Mouse (Mus musculus): Measurements from ENCODE around the gene Tmem121b. TPM values are rescaled to one million over a fixed set of nuclear protein-coding genes. Genes with fewer than 3 reads are reported as not detected.

Gene Tmem121b
- polyA plus RNA-seq, 1 experiment, result not detected

DNA sequence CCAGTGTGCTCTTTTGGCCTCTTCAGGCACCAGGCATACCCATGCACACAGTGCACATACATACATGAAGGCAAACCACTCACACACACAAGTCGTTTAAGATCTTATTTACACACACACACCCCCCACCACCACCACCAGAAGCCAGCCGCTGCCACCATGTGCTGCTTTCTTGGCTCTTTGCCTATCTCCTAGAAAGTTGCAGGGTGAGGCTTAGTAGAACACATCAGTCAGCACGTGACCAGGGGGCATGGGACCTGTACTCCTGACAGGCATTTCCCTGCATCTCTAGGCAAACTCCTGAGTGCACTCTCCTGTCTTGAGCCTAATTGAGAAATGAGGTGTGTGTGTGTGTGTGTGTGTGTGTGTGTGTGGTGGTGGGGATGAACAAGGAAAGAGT lies 8.6 kb downstream of the Tmem121b start:
- TF ChIP-seq POLR2A (IDR thresholded peaks at IDR 0.05; ENCODE audit: insufficient read depth, low read depth, low read length) (no peak), CTCF (IDR thresholded peaks at IDR 0.05; ENCODE audit: insufficient read depth, low read depth, low read length) (no peak)
- Histone ChIP-seq H3K4me3 (ENCODE audit: insufficient read depth, low read depth, low read length) (no peak overlapping the region), H3K27ac (ENCODE audit: insufficient read depth, low read depth, low read length) (no peak overlapping the region), H3K4me1 (ENCODE audit: control insufficient read depth, insufficient read depth, low read length) (peaks cover 22% of the 10 kb centered on the region)
- WGBS, result 54% methylated on average over 3 of the region's 3 CpGs

DNA sequence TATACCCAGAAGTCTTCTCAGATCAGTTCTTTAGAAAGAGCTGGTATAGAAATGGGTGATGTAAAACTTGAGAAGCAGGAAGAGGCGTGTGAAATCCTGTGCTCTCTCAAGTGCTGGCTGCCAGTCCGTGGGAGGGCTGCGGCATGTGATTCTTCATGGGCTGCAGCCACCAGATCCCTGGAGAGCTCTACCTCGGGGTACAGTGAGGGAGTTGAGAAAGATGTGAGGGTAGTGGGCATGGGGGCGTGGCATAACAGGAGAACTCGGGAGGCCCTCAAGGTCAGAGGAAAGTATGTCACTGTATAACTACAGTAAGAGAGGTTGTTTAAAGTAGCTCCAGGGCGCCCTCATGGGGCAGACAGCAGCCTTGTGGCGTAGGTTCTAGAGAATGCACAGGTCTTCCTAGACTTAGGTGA lies 10.4 kb downstream of the Tmem121b start:
- no peak for TF ChIP-seq CTCF (IDR thresholded peaks at IDR 0.05; ENCODE audit: insufficient read depth, low read depth, low read length)
- no peak for TF ChIP-seq POLR2A (IDR thresholded peaks at IDR 0.05; ENCODE audit: insufficient read depth, low read depth, low read length)
- no peak overlapping the region for H3K4me3 ChIP-seq (ENCODE audit: insufficient read depth, low read depth, low read length)
- peaks cover 14% of the 10 kb centered on the region for H3K4me1 ChIP-seq (ENCODE audit: control insufficient read depth, insufficient read depth, low read length)
- 21% methylated on average over 8 of the region's 8 CpGs for WGBS
- no peak overlapping the region for H3K27ac ChIP-seq (ENCODE audit: insufficient read depth, low read depth, low read length)

DNA sequence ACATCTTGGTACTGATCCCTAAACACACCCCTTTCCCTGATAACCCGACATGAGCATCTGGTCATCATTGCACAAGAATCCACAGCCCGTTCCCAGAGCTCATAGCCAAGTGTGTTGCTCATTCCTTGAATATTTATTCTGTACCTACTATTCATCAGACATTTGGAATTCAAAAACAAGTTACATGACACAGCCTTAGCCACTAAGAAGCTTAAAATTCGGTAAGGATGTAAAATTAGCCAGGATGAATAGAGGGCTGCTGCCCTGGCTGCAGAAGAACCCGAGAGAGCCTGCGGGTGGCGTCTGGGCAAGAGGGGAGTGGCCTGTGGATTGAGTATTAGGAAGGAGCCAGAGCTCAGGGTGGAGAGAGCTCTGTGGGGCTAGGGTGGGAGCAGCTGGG lies 10.9 kb downstream of the Tmem121b start:
- 24% methylated on average over 6 of the region's 6 CpGs for WGBS

DNA sequence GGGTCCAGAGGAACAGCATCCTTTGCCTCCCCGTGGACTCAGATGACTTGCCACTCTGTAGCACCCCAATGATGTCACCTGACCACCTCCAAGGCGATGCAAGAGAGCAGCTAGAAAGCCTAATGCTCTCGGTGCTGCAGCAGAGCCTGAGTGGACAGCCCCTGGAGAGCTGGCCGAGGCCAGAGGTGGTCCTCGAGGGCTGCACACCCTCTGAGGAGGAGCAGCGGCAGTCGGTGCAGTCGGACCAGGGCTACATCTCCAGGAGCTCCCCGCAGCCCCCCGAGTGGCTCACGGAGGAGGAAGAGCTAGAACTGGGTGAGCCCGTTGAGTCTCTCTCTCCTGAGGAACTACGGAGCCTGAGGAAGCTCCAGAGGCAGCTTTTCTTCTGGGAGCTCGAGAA lies 11.6 kb downstream of the Tmem121b start:
- Histone ChIP-seq H3K4me1 (ENCODE audit: control insufficient read depth, insufficient read depth, low read length) (peaks cover 14% of the 10 kb centered on the region), H3K27ac (ENCODE audit: insufficient read depth, low read depth, low read length) (no peak overlapping the region), H3K4me3 (ENCODE audit: insufficient read depth, low read depth, low read length) (no peak overlapping the region)
- TF ChIP-seq CTCF (IDR thresholded peaks at IDR 0.05; ENCODE audit: insufficient read depth, low read depth, low read length) (no peak), POLR2A (IDR thresholded peaks at IDR 0.05; ENCODE audit: insufficient read depth, low read depth, low read length) (no peak)
- WGBS, result 92% methylated on average over 14 of the region's 14 CpGs

More for the DNA sequence above, 10.9 kb downstream of the Tmem121b start:
- Histone ChIP-seq H3K4me3 (ENCODE audit: insufficient read depth, low read depth, low read length) (no peak overlapping the region), H3K4me1 (ENCODE audit: control insufficient read depth, insufficient read depth, low read length) (peaks cover 14% of the 10 kb centered on the region), H3K27ac (ENCODE audit: insufficient read depth, low read depth, low read length) (no peak overlapping the region)
- no peak for TF ChIP-seq POLR2A (IDR thresholded peaks at IDR 0.05; ENCODE audit: insufficient read depth, low read depth, low read length)
- TF ChIP-seq CTCF (IDR thresholded peaks at IDR 0.05; ENCODE audit: insufficient read depth, low read depth, low read length), result no peak

- Histone ChIP-seq H3K4me3 (ENCODE audit: insufficient read depth, low read depth, low read length) (no peak overlapping the region), H3K27ac (ENCODE audit: insufficient read depth, low read depth, low read length) (no peak overlapping the region), H3K4me1 (ENCODE audit: control insufficient read depth, insufficient read depth, low read length) (peaks cover 14% of the 10 kb centered on the region)
- WGBS, result 90% methylated on average over 6 of the region's 6 CpGs
- no peak for TF ChIP-seq POLR2A (IDR thresholded peaks at IDR 0.05; ENCODE audit: insufficient read depth, low read depth, low read length)
- TF ChIP-seq CTCF (IDR thresholded peaks at IDR 0.05; ENCODE audit: insufficient read depth, low read depth, low read length), result no peak
Observed at GRCm38 (mm10) chr6:120481538-120481937, 12.1 kb downstream of the Tmem121b start.

- Histone ChIP-seq H3K4me1 (ENCODE audit: control insufficient read depth, insufficient read depth, low read length) (peaks cover 12% of the 10 kb centered on the region), H3K4me3 (ENCODE audit: insufficient read depth, low read depth, low read length) (no peak overlapping the region), H3K27ac (ENCODE audit: insufficient read depth, low read depth, low read length) (no peak overlapping the region)
- TF ChIP-seq CTCF (IDR thresholded peaks at IDR 0.05; ENCODE audit: insufficient read depth, low read depth, low read length) (no peak), POLR2A (IDR thresholded peaks at IDR 0.05; ENCODE audit: insufficient read depth, low read depth, low read length) (no peak)
- WGBS, result 92% methylated on average over 5 of the region's 5 CpGs
Observed at GRCm38 (mm10) chr6:120480361-120480760, 13.2 kb downstream of the Tmem121b start.

- 83% methylated on average over 2 of the region's 2 CpGs for WGBS
- Histone ChIP-seq H3K4me3 (ENCODE audit: insufficient read depth, low read depth, low read length) (no peak overlapping the region), H3K27ac (ENCODE audit: insufficient read depth, low read depth, low read length) (no peak overlapping the region), H3K4me1 (ENCODE audit: control insufficient read depth, insufficient read depth, low read length) (peaks cover 12% of the 10 kb centered on the region)
- TF ChIP-seq POLR2A (IDR thresholded peaks at IDR 0.05; ENCODE audit: insufficient read depth, low read depth, low read length) (no peak), CTCF (IDR thresholded peaks at IDR 0.05; ENCODE audit: insufficient read depth, low read depth, low read length) (no peak)
Observed at GRCm38 (mm10) chr6:120479302-120479701, 14.3 kb downstream of the Tmem121b start.

DNA sequence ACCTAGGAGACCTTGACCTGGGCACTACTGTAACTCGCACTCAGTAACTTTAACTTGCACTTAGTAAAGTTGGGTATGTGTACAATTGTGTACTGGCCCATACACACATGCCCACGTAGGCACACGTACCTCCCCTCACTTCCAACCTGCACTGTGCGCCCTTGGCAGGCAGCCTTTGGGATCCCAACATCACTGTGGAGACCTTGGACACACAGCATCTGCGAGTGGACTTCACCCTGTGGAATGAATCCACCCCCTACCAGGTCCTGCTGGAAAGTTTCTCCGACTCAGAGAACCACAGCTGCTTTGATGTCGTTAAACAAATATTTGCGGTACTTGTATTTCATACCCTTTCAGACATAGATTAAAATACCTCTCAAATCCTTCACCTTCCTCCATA lies 18.3 kb downstream of the Tmem121b start:
- peaks cover 23% of the 10 kb centered on the region for H3K4me1 ChIP-seq (ENCODE audit: control insufficient read depth, insufficient read depth, low read length)
- WGBS, result 90% methylated on average over 8 of the region's 8 CpGs
- no peak overlapping the region for H3K4me3 ChIP-seq (ENCODE audit: insufficient read depth, low read depth, low read length)
- H3K27ac ChIP-seq (ENCODE audit: insufficient read depth, low read depth, low read length), result no peak overlapping the region
- no peak for TF ChIP-seq CTCF (IDR thresholded peaks at IDR 0.05; ENCODE audit: insufficient read depth, low read depth, low read length)
- TF ChIP-seq POLR2A (IDR thresholded peaks at IDR 0.05; ENCODE audit: insufficient read depth, low read depth, low read length), result no peak

DNA sequence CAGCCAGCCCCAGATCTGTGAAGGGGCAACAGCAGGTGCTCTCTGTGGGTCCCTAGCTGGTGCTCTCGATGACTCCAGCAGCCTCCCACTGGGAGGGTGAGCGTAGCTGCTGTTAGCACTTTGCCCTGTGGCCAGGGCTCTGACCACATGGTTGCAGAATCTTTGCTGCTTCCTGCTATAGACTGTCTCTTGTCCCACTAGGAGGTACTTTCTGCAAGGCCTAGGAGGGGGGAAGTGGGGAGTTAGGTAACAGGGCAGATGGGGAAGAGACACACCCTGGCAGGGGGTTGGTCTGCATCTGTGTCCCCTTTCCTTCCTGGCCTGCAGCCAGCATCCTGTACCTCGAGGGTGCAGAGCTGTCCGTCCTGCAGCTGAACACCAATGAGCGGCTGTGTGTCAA lies 20.2 kb downstream of the Tmem121b start:
- Histone ChIP-seq H3K4me1 (ENCODE audit: control insufficient read depth, insufficient read depth, low read length) (peaks cover 25% of the 10 kb centered on the region), H3K4me3 (ENCODE audit: insufficient read depth, low read depth, low read length) (no peak overlapping the region), H3K27ac (ENCODE audit: insufficient read depth, low read depth, low read length) (peak overlapping the region; percentile 1; the same call in 1 of the 2 replicates)
- 60% methylated on average over 5 of the region's 5 CpGs for WGBS
- no peak for TF ChIP-seq POLR2A (IDR thresholded peaks at IDR 0.05; ENCODE audit: insufficient read depth, low read depth, low read length)
- no peak for TF ChIP-seq CTCF (IDR thresholded peaks at IDR 0.05; ENCODE audit: insufficient read depth, low read depth, low read length)
